Mouse (Mus musculus) CH12.LX (cell line): ENCODE results near the gene Zmpste24.

ENCODE experiments used
- CTCF ChIP-seq, 2 experiments: IDR thresholded peaks in 1 of 2; conservative IDR thresholded peaks in 1 of 2; 2 replicates each; pipeline ENCODE4 v1.5.1; 2011 to 2012; ENCODE audit warnings: low read depth in 2 of 2, low read length in 2 of 2, improper control_type of control experiment in 1 of 2, inconsistent platforms in 1 of 2, mild to moderate bottlenecking in 1 of 2, moderate library complexity in 1 of 2
- EP300 ChIP-seq: IDR thresholded peaks from 2 replicates; pipeline ENCODE4 v1.6.1; 2011; ENCODE audit warnings: low read length, improper control_type of control experiment
- ETS1 ChIP-seq: conservative IDR thresholded peaks from 2 replicates; pipeline ENCODE4 v1.6.1; 2012; ENCODE audit warnings: low read depth, mild to moderate bottlenecking, inconsistent platforms, low read length, improper control_type of control experiment, moderate library complexity
- JUN ChIP-seq: IDR thresholded peaks from 2 replicates; pipeline ENCODE4 v1.6.1; 2011; ENCODE audit warnings: low read depth, mild to moderate bottlenecking, low read length, improper control_type of control experiment, moderate library complexity; ENCODE audit not compliant: insufficient read depth
- JUND ChIP-seq: conservative IDR thresholded peaks from 2 replicates; pipeline ENCODE4 v1.6.1; 2011; ENCODE audit warnings: low read depth, low read length, improper control_type of control experiment
- POLR2A ChIP-seq: IDR thresholded peaks from 2 replicates; pipeline ENCODE4 v1.6.1; 2011; ENCODE audit warnings: low read depth, mild to moderate bottlenecking, improper control_type of control experiment, low read length
- SIN3A ChIP-seq: IDR thresholded peaks from 2 replicates; pipeline ENCODE4 v1.6.1; 2012; ENCODE audit warnings: low read length, improper control_type of control experiment, inconsistent platforms
- USF1 ChIP-seq: IDR thresholded peaks from 2 replicates; pipeline ENCODE4 v1.6.1; 2014; ENCODE audit warnings: low read depth, mild to moderate bottlenecking, inconsistent platforms, low read length, improper control_type of control experiment
- ZKSCAN1 ChIP-seq: IDR thresholded peaks from 2 replicates; pipeline ENCODE4 v1.6.1; 2012; ENCODE audit warnings: low read depth, inconsistent platforms, low read length, improper control_type of control experiment, borderline replicate concordance

DNA sequence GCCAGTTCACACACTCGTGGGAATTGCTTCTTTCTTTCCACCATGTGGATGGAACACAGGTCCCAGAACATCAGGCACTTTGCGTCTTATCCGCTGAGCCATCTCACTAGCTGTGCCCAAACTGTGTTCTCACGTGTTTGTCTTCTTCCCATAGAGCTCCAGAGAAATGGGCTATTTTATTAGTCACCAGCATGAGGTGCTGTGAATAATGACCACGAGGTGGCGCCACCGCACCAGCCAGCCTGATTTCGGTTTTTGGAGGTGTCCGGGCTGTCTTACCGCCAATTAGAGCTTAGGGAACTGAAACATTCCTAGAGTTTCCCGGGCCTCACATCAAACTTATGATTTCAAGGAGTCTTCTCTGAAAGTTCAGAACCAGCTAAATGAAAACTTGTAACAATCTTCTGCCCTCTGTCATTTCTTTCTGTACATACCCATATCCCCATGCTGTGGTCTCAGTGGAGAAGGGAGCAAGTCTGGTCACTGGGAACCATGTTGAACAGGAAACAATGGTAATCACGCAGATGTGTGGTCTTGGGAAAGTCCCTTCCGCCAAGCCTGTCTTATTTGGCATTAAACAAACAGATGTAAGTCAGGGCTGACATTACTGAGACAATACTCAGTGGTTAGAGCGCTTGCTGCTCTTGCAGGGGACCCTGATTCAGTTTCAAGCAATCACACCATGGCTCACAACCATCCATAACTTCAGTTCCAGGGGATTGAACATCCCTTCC is 69.2 kb downstream of the Zmpste24 start:
- TF ChIP-seq CTCF (conservative IDR thresholded peaks at IDR 0.05 in 1 of 2, IDR thresholded peaks at IDR 0.05 in 1 of 2; ENCODE audit: low read depth in 2 of 2, low read length in 2 of 2) (peak; percentile 81 to 94), ETS1 (0 out of 2 replicates have a peak, but pooled peaks have one; percentile 6), JUND (0 out of 2 replicates have a peak, but pooled peaks have one; percentile 19), USF1 (no peak), POLR2A (peak; percentile 71), EP300 (peak; percentile 80), JUN (no peak), SIN3A (peak; percentile 87), ZKSCAN1 (no peak)
